26 mouse cellular contexts compared by ENCODE assay signal in genomic region chr3:15098981-15099380, GRCm38 (mm10).
"Had no signal": no experiment of that assay in that cellular context is flagged by ENCODE, and none has a peak within 500 bp of the region (broad histone marks: within the 10 kb centered on the region; RNA-seq: fewer than 3 reads in every experiment).

No protein-coding gene starts in this region.

- H3K4me3 ChIP-seq: embryonic facial prominence, embryonic 10.5 days; embryonic facial prominence, embryonic 12.5 days; embryonic facial prominence, embryonic 13.5 days; embryonic facial prominence, embryonic 15.5 days; erythroblast, embryonic 14.5 days; forebrain, embryonic 10.5 days; forebrain, embryonic 12.5 days; forebrain, embryonic 13.5 days; forebrain, embryonic 15.5 days; gastrocnemius, adult 2 months; heart, adult 2 months had no signal

- ATAC-seq: forebrain, embryonic 13.5 days; forebrain, embryonic 14.5 days; forebrain, embryonic 15.5 days; forebrain, embryonic 16.5 days; forebrain, postnatal 0 days had no signal

- H3K27ac ChIP-seq: embryonic facial prominence, embryonic 10.5 days; embryonic facial prominence, embryonic 12.5 days; embryonic facial prominence, embryonic 13.5 days; embryonic facial prominence, embryonic 15.5 days; forebrain, embryonic 10.5 days; forebrain, embryonic 12.5 days; forebrain, embryonic 13.5 days; forebrain, embryonic 15.5 days; gastrocnemius, adult 2 months; heart, adult 2 months had no signal

- DNase-seq: cerebellum, adult 9-11 months; cerebellum, postnatal 10 days; cerebellum, postnatal 14 days; cerebellum, postnatal 25 days; cerebellum, postnatal 36 days; embryo, embryonic 11 days; forebrain, postnatal 0 days; gastrocnemius, adult 2 months; gastrocnemius, postnatal 10 days; gastrocnemius, postnatal 14 days; gastrocnemius, postnatal 25 days; gastrocnemius, postnatal 36 days; heart, adult 11 months; heart, adult 18-20 months; heart, adult 2 months had no signal
